Mouse (Mus musculus) thymus, adult 18-20 months (tissue): Measurements from ENCODE around the gene Gsg1l2.

Experiments
- DNase-seq, 2 experiments: peaks; one replicate each; pipeline ENCODE4 v3.0.0; 2022; ENCODE audit warnings: mixed read lengths in 2 of 2

Gsg1l2 gene

GRCm38 (mm10) chr11:67774379-67774778 is at the start of gene Gsg1l2:
Gene Gsg1l2 (plus strand): TSS chr11:67774608.
- no peak for DNase-seq

GRCm38 (mm10) chr11:67727095-67727494 is 47.3 kb upstream of the Gsg1l2 start:
- DNase-seq: no peak

GRCm38 (mm10) chr11:67728726-67729125 is 45.7 kb upstream of the Gsg1l2 start:
- no peak for DNase-seq

GRCm38 (mm10) chr11:67731056-67731455 is 43.4 kb upstream of the Gsg1l2 start:
- DNase-seq: no peak

- DNase-seq: no peak
Measured at GRCm38 (mm10) chr11:67733726-67734125, 40.7 kb upstream of the Gsg1l2 start.

GRCm38 (mm10) chr11:67734597-67734996 is 39.8 kb upstream of the Gsg1l2 start:
- DNase-seq: no peak

GRCm38 (mm10) chr11:67738345-67738744 is 36.1 kb upstream of the Gsg1l2 start:
- no peak for DNase-seq

GRCm38 (mm10) chr11:67738846-67739490 is 35.4 kb upstream of the Gsg1l2 start:
- no peak for DNase-seq

- no peak for DNase-seq
Measured at GRCm38 (mm10) chr11:67741569-67741968, 32.8 kb upstream of the Gsg1l2 start.

- no peak for DNase-seq
Measured at GRCm38 (mm10) chr11:67756287-67756686, 18.1 kb upstream of the Gsg1l2 start.

GRCm38 (mm10) chr11:67757373-67758167 is 16.8 kb upstream of the Gsg1l2 start:
- no peak for DNase-seq

- DNase-seq: no peak
Measured at GRCm38 (mm10) chr11:67771053-67771452, 3.4 kb upstream of the Gsg1l2 start, which contains the start of gene Glp2r. Gene Glp2r (minus strand): TSS chr11:67771153.

- no peak for DNase-seq
Measured at GRCm38 (mm10) chr11:67771691-67772090, 2.7 kb upstream of the Gsg1l2 start.

GRCm38 (mm10) chr11:67772577-67772976 is 1.8 kb upstream of the Gsg1l2 start:
- DNase-seq: no peak

- DNase-seq: no peak
Measured at GRCm38 (mm10) chr11:67790182-67790581, 15.8 kb downstream of the Gsg1l2 start.

- DNase-seq: no peak
Measured at GRCm38 (mm10) chr11:67797931-67798330, 23.5 kb downstream of the Gsg1l2 start, which contains the start of gene Dhrs7c. Gene Dhrs7c (plus strand): TSS chr11:67798187.

- no peak for DNase-seq
Measured at GRCm38 (mm10) chr11:67800130-67800723, 25.8 kb downstream of the Gsg1l2 start.

GRCm38 (mm10) chr11:67801169-67801568 is 26.8 kb downstream of the Gsg1l2 start:
- no peak for DNase-seq

- DNase-seq: no peak
Measured at GRCm38 (mm10) chr11:67805538-67805937, 31.1 kb downstream of the Gsg1l2 start.

GRCm38 (mm10) chr11:67806832-67807597 is 32.6 kb downstream of the Gsg1l2 start:
- DNase-seq: no peak

- no peak for DNase-seq
Measured at GRCm38 (mm10) chr11:67808051-67808450, 33.6 kb downstream of the Gsg1l2 start.

- no peak for DNase-seq
Measured at GRCm38 (mm10) chr11:67811535-67811934, 37.1 kb downstream of the Gsg1l2 start.

- no peak for DNase-seq
Measured at GRCm38 (mm10) chr11:67819604-67820003, 45.2 kb downstream of the Gsg1l2 start.
